Mouse (Mus musculus) forebrain, postnatal 0 days (tissue): ENCODE measurements around the gene Nme8. TPM values are rescaled to one million over a fixed set of nuclear protein-coding genes. Genes with fewer than 3 reads are reported as not detected.

Source experiments
- ATAC-seq: fragments of 200-750 bp; cut with Nextera tagmentation; 2 replicates; pipeline ENCODE4 v1.8.0; 2017; ENCODE audit warnings: mild to moderate bottlenecking, moderate library complexity
- DNase-seq: peaks from one replicate; pipeline ENCODE4 v3.0.0-alpha.2; 2015
- H3K27ac ChIP-seq: fragments of 300-500 bp; sonication (generic); 2 replicates; pipeline ENCODE4 v1.5.1; 2014; ENCODE audit warnings: low read depth, mild to moderate bottlenecking, antibody characterized with exemption, low read length, moderate library complexity, mixed read lengths
- H3K27me3 ChIP-seq: fragments of 300-500 bp; sonication (generic); 2 replicates; pipeline ENCODE4 v1.6.1; 2014; ENCODE audit warnings: mild to moderate bottlenecking, low read length, mixed read lengths; ENCODE audit not compliant: insufficient read depth
- H3K36me3 ChIP-seq: fragments of 300-500 bp; sonication (generic); 2 replicates; pipeline ENCODE4 v1.6.1; 2014; ENCODE audit warnings: mild to moderate bottlenecking, moderate library complexity; ENCODE audit not compliant: insufficient read depth
- H3K4me1 ChIP-seq: fragments of 300-500 bp; sonication (generic); 2 replicates; pipeline ENCODE4 v1.6.1; 2014; ENCODE audit warnings: antibody characterized with exemption; ENCODE audit not compliant: insufficient read depth
- H3K4me2 ChIP-seq: fragments of 300-500 bp; sonication (generic); 2 replicates; pipeline ENCODE4 v1.6.1; 2014; ENCODE audit warnings: low read depth, mild to moderate bottlenecking, moderate library complexity
- H3K4me3 ChIP-seq: fragments of 300-500 bp; sonication (generic); 2 replicates; pipeline ENCODE4 v1.5.1; 2014; ENCODE audit warnings: low read depth, low read length, mixed read lengths
- H3K9ac ChIP-seq: fragments of 300-500 bp; sonication (generic); 2 replicates; pipeline ENCODE4 v1.6.1; 2014; ENCODE audit warnings: mild to moderate bottlenecking
- H3K9me3 ChIP-seq: fragments of 300-500 bp; sonication (generic); 2 replicates; pipeline ENCODE4 v1.6.1; 2016; ENCODE audit warnings: low read length
- CTCF ChIP-seq: sonication (generic); IDR thresholded peaks from 2 replicates; pipeline ENCODE4 v1.5.1; 2016; ENCODE audit warnings: antibody characterized with exemption, control low read depth, low read depth
- WGBS: fragments of 180-500 bp; shearing (Covaris S2); extraction: QIAGEN DNeasy Blood & Tissue Kit; methylation state at CpG from one replicate; pipeline ENCODE4 v1.1.7; 2014; 5-methylcytosine and 5-hydroxymethylcytosine counted together
- polyA plus RNA-seq: library from polyadenylated mRNA; unstranded; fragments of >200 nt; fragmentation: Nextera tagmentation; extraction: Ambion mirVana; gene quantifications from 2 replicates; pipeline ENCODE4 v1.2.1, GENCODE M21; 2015
- total RNA-seq: library from RNA; depleted of rRNA; stranded (reverse); fragments of >200 nt; gene quantifications from 2 replicates; pipeline ENCODE4 v1.2.3, GENCODE M21; 2014

Gene Nme8
- total and polyA plus RNA-seq, 2 experiments from 2014 or later = not detected

DNA sequence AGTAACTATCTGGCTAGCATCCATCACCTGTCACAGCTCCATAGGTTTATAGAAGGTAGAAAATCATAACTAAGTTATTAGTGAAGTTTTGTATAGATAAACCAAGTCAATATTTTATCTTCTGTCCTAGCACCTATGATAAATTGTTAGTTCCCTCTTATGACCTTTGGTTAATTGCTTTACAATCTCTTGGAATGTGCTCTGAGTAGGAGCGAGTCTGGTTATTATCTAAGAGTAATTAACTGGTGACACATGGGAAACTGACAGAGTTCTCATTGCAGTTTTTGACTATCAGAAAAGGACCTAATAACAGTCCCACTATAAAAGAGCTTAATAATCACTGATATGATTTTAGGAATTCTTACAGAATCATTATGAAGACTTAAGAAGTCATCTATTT, 54.1 kb downstream of the Nme8 start:
- no peaks in the 10 kb centered on the region for H3K27me3 ChIP-seq
- no peak overlapping the region for H3K9ac ChIP-seq
- TF ChIP-seq CTCF = no peak
- DNase-seq = no peak
- no peak for ATAC-seq
- WGBS = 57% methylated on average over 1 of the region's 1 CpGs
- H3K4me1 ChIP-seq = no peaks in the 10 kb centered on the region
- no peak overlapping the region for H3K4me3 ChIP-seq
- H3K4me2 ChIP-seq = no peak overlapping the region
- H3K9me3 ChIP-seq = no peaks in the 10 kb centered on the region
- H3K36me3 ChIP-seq = no peaks in the 10 kb centered on the region
- no peak overlapping the region for H3K27ac ChIP-seq

DNA sequence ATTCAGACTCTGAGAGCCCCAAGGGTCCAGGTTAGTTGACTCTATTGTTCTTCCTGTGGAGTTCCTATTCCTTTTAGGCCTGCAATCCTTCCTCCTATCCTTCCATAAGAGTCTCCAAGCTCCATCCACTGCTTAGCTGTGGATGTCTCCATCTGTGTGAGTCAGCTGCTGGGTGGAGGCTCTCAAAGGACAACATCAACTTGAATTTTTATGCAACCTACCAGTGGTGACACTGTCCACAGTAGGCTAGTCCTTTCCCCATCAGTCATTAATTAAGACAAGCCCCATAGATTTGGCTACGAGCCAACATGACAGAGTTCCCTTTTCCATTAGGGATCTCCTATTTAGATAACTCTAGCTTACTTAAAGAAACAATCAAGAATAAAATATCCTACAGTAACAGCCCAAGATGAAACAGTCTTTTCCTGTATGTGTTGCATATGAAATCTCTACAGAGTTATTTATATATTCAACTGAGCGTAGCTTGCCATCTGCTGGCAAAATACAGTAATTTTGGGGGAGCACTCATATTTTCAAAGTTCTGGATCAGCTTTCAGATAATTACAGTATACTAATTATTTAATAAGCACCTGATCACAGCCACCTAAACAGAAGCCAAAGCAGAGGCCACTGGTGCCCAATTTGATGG, 57.3 kb downstream of the Nme8 start:
- DNase-seq (peak; percentile 64), ATAC-seq (peak; percentile 60; the same call in 1 of the 2 replicates)
- Histone ChIP-seq H3K4me1 (no peaks in the 10 kb centered on the region), H3K4me2 (no peak overlapping the region), H3K9me3 (no peaks in the 10 kb centered on the region), H3K4me3 (no peak overlapping the region), H3K27me3 (no peaks in the 10 kb centered on the region), H3K27ac (no peak overlapping the region), H3K9ac (no peak overlapping the region), H3K36me3 (no peaks in the 10 kb centered on the region)
- 53% methylated on average over 2 of the region's 2 CpGs for WGBS
- peak; percentile 63 for TF ChIP-seq CTCF

GRCm38 (mm10) chr13:19636131-19636530, 61.5 kb downstream of the Nme8 start:
- no peak for ATAC-seq
- no peak overlapping the region for H3K9ac ChIP-seq
- no peaks in the 10 kb centered on the region for H3K27me3 ChIP-seq
- H3K4me2 ChIP-seq = no peak overlapping the region
- no peak overlapping the region for H3K4me3 ChIP-seq
- H3K27ac ChIP-seq = no peak overlapping the region
- TF ChIP-seq CTCF = peak; percentile 59
- H3K9me3 ChIP-seq = no peaks in the 10 kb centered on the region
- no peak for DNase-seq
- no peaks in the 10 kb centered on the region for H3K36me3 ChIP-seq
- 79% methylated on average over 4 of the region's 4 CpGs for whole genome bisulfite sequencing
- H3K4me1 ChIP-seq = no peaks in the 10 kb centered on the region

- Histone ChIP-seq H3K9me3 (no peaks in the 10 kb centered on the region), H3K4me3 (no peak overlapping the region), H3K36me3 (no peaks in the 10 kb centered on the region), H3K9ac (no peak overlapping the region), H3K27ac (no peak overlapping the region), H3K4me2 (no peak overlapping the region), H3K4me1 (no peaks in the 10 kb centered on the region), H3K27me3 (no peaks in the 10 kb centered on the region)
- DNase-seq (no peak), ATAC-seq (no peak)
- 89% methylated on average over 5 of the region's 5 CpGs for whole genome bisulfite sequencing
- TF ChIP-seq CTCF = no peak
Measured at GRCm38 (mm10) chr13:19630768-19631709, 66.6 kb downstream of the Nme8 start.

DNA sequence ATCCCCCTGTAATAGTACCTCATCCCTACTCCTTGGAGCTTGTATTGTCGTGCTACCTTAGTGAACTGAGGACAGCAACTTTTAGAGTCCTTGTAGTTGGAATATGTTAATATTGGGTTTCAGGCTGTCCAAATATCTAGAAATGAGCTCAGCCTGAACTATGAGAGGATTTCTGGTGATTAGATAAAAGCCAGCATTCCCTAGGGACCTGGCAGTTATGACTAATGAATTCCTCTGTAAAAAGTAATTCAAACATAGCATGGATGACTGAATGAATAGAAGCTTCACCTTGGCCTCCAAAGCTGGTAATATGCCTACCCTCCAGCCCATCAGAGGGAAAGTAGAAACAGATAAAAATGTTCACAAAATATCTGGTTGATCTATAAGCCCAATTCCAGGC, 71.1 kb downstream of the Nme8 start:
- no peak overlapping the region for H3K9ac ChIP-seq
- H3K27me3 ChIP-seq = 0 out of 2 replicates have a peak, but pooled peaks cover 8% of the 10 kb centered on the region
- H3K4me2 ChIP-seq = no peak overlapping the region
- no peak for TF ChIP-seq CTCF
- DNase-seq (no peak), ATAC-seq (no peak)
- WGBS = 74% methylated on average over 1 of the region's 1 CpGs
- H3K36me3 ChIP-seq = no peaks in the 10 kb centered on the region
- no peaks in the 10 kb centered on the region for H3K9me3 ChIP-seq
- H3K4me1 ChIP-seq = no peaks in the 10 kb centered on the region
- no peak overlapping the region for H3K4me3 ChIP-seq
- H3K27ac ChIP-seq = no peak overlapping the region

DNA sequence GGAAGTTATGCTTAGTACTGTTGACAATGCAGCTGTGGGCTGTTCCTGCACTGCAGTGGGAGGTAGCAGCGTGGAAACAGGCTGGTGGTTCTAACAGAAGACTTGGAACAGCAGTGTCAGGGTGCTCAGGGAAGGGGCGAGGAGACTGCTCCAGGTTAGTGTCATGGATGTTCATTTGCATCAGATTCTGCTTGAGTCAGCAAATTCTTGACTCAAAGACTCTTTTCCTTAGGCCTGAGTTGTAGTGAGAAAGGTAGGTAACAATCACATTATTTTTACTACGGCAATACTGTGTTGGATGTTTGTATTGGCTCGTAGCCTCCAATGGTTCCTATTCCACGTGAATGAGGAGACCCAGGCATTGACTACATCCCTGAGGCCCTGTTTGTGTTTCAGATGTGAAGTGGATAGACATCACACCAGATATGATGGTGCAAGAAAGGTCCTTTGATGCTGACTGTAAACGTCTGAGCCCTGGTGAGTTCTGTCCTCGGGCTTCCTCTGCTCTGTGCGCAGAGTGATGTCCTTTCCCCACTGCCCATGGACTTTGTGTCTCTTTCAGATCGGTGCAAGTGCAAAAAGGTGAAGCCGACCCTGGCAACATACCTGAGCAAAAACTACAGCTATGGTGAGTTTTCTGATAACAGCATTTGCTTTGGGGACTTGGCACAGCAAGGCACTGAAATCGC, 72.8 kb downstream of the Nme8 start:
- no peak for ATAC-seq
- TF ChIP-seq CTCF = no peak

More for the DNA sequence above, 72.8 kb downstream of the Nme8 start:
- Histone ChIP-seq H3K4me1 (no peaks in the 10 kb centered on the region), H3K9ac (no peak overlapping the region), H3K4me2 (no peak overlapping the region), H3K4me3 (no peak overlapping the region), H3K27me3 (0 out of 2 replicates have a peak, but pooled peaks cover 8% of the 10 kb centered on the region), H3K36me3 (no peaks in the 10 kb centered on the region), H3K27ac (no peak overlapping the region), H3K9me3 (no peaks in the 10 kb centered on the region)
- WGBS = 87% methylated on average over 11 of the region's 11 CpGs
- no peak for DNase-seq
